In the genomic region with DNA sequence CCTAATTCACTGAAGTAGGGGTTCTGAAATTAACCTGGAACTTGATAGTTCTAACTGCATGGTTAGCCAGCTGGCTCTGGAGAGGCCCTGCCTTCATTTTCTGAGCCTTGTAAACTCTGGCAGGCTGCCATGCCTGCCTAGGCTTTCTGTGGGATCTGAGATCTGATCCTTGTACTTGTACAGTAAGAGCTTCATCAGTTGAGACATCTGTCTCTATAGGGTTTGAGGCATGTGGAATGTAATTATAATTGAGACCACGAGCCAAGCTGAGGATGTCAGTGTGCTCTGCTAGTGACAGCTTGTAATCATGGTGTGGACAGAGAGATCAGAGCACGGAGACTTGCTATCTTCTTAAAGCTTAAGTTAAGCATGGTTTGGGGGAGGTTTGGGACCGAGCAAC, we compare ENCODE assay signal across 18 mouse cellular contexts.
DNase-seq lines count a peak whose midpoint lies in the region; ATAC-seq lines count a peak whose summit lies in the region.
"Had no signal": no experiment of that assay in that cellular context is flagged by ENCODE, and none has a peak within 500 bp of the region (broad histone marks: within the 10 kb centered on the region; RNA-seq: fewer than 3 reads in every experiment).

No protein-coding gene starts in this region.

- no peak overlapping the region for H3K4me3 ChIP-seq in forebrain, embryonic 15.5 days
- H3K4me3 ChIP-seq in forebrain, embryonic 16.5 days (replicated peaks; ENCODE audit: low read length): no peak overlapping the region
- no peak overlapping the region for H3K4me3 ChIP-seq in limb, embryonic 13.5 days
- H3K4me3 ChIP-seq in limb, embryonic 10.5 days: no peak overlapping the region
- no peak overlapping the region for H3K4me3 ChIP-seq in embryonic facial prominence, embryonic 15.5 days (replicated peaks)
- no peak overlapping the region for H3K4me3 ChIP-seq in heart, embryonic 10.5 days
- H3K4me3 ChIP-seq: forebrain, embryonic 12.5 days; heart, embryonic 13.5 days; hindbrain, embryonic 10.5 days; liver, embryonic 13.5 days; neural tube, embryonic 15.5 days had no signal

- H3K27ac ChIP-seq in forebrain, embryonic 15.5 days (replicated peaks): no peak overlapping the region
- no peak overlapping the region for H3K27ac ChIP-seq in forebrain, embryonic 16.5 days (ENCODE audit: low read length)
- no peak overlapping the region for H3K27ac ChIP-seq in limb, embryonic 13.5 days
- no peak overlapping the region for H3K27ac ChIP-seq in limb, embryonic 10.5 days
- H3K27ac ChIP-seq in embryonic facial prominence, embryonic 15.5 days (replicated peaks): no peak overlapping the region
- no peak overlapping the region for H3K27ac ChIP-seq in heart, embryonic 10.5 days
- H3K27ac ChIP-seq: forebrain, embryonic 12.5 days; heart, embryonic 13.5 days; hindbrain, embryonic 10.5 days; liver, embryonic 13.5 days; neural tube, embryonic 15.5 days had no signal

- no peaks in the 10 kb centered on the region for H3K4me1 ChIP-seq in forebrain, embryonic 15.5 days
- no peaks in the 10 kb centered on the region for H3K4me1 ChIP-seq in forebrain, embryonic 16.5 days (replicated peaks; ENCODE audit: control insufficient read depth, insufficient read depth, low read length)
- no peaks in the 10 kb centered on the region for H3K4me1 ChIP-seq in limb, embryonic 13.5 days
- H3K4me1 ChIP-seq in limb, embryonic 10.5 days: no peaks in the 10 kb centered on the region
- no peaks in the 10 kb centered on the region for H3K4me1 ChIP-seq in embryonic facial prominence, embryonic 15.5 days
- H3K4me1 ChIP-seq in heart, embryonic 10.5 days: no peaks in the 10 kb centered on the region
- H3K4me1 ChIP-seq: forebrain, embryonic 12.5 days; hindbrain, embryonic 10.5 days; neural tube, embryonic 15.5 days had no signal

- WGBS in forebrain, embryonic 15.5 days: 69% methylated on average over 3 of the region's 3 CpGs
- WGBS in forebrain, embryonic 16.5 days: 68% methylated on average over 3 of the region's 3 CpGs
- WGBS in limb, embryonic 13.5 days: 65% methylated on average over 3 of the region's 3 CpGs
- 86% methylated on average over 3 of the region's 3 CpGs for WGBS in limb, embryonic 10.5 days
- WGBS in embryonic facial prominence, embryonic 15.5 days: 23% methylated on average over 3 of the region's 3 CpGs
- 55% methylated on average over 3 of the region's 3 CpGs for WGBS in heart, embryonic 10.5 days

- H3K36me3 ChIP-seq in forebrain, embryonic 15.5 days: no peaks in the 10 kb centered on the region
- H3K36me3 ChIP-seq in forebrain, embryonic 16.5 days (ENCODE audit: control insufficient read depth, insufficient read depth): no peaks in the 10 kb centered on the region
- no peaks in the 10 kb centered on the region for H3K36me3 ChIP-seq in limb, embryonic 13.5 days
- no peaks in the 10 kb centered on the region for H3K36me3 ChIP-seq in limb, embryonic 10.5 days
- H3K36me3 ChIP-seq in embryonic facial prominence, embryonic 15.5 days: no peaks in the 10 kb centered on the region
- no peaks in the 10 kb centered on the region for H3K36me3 ChIP-seq in heart, embryonic 10.5 days
- H3K36me3 ChIP-seq: forebrain, embryonic 12.5 days; heart, embryonic 13.5 days; hindbrain, embryonic 10.5 days; liver, embryonic 13.5 days; neural tube, embryonic 15.5 days had no signal

- 0 out of 2 replicates have a peak, but pooled peaks have one; percentile 16 for ATAC-seq in forebrain, embryonic 15.5 days (replicated peaks)
- ATAC-seq in forebrain, embryonic 16.5 days: no peak
- peak; percentile 61; the same call in 1 of the 2 replicates for ATAC-seq in limb, embryonic 13.5 days (ENCODE audit: low FRiP score, low read depth)
- peak; percentile 82 for ATAC-seq in embryonic facial prominence, embryonic 15.5 days (ENCODE audit: insufficient number of reproducible peaks, low FRiP score, low TSS enrichment, low read depth)
- ATAC-seq: intestine, embryonic 16.5 days had no signal

- no peaks in the 10 kb centered on the region for H3K9me3 ChIP-seq in forebrain, embryonic 15.5 days
- H3K9me3 ChIP-seq in forebrain, embryonic 16.5 days (ENCODE audit: control insufficient read depth, low read length): no peaks in the 10 kb centered on the region
- H3K9me3 ChIP-seq in limb, embryonic 13.5 days: no peaks in the 10 kb centered on the region
- no peaks in the 10 kb centered on the region for H3K9me3 ChIP-seq in limb, embryonic 10.5 days (replicated peaks)
- no peaks in the 10 kb centered on the region for H3K9me3 ChIP-seq in embryonic facial prominence, embryonic 15.5 days (replicated peaks)
- no peaks in the 10 kb centered on the region for H3K9me3 ChIP-seq in heart, embryonic 10.5 days
- H3K9me3 ChIP-seq: forebrain, embryonic 12.5 days; heart, embryonic 13.5 days; hindbrain, embryonic 10.5 days; liver, embryonic 13.5 days; neural tube, embryonic 15.5 days had no signal

- no peaks in the 10 kb centered on the region for H3K27me3 ChIP-seq in forebrain, embryonic 15.5 days
- H3K27me3 ChIP-seq in forebrain, embryonic 16.5 days (replicated peaks; ENCODE audit: control insufficient read depth, insufficient read depth, low read length): no peaks in the 10 kb centered on the region
- H3K27me3 ChIP-seq in limb, embryonic 13.5 days: no peaks in the 10 kb centered on the region
- H3K27me3 ChIP-seq in limb, embryonic 10.5 days (ENCODE audit: low read depth, poor library complexity, severe bottlenecking): no peaks in the 10 kb centered on the region
- no peaks in the 10 kb centered on the region for H3K27me3 ChIP-seq in embryonic facial prominence, embryonic 15.5 days
- H3K27me3 ChIP-seq in heart, embryonic 10.5 days (ENCODE audit: insufficient read depth, poor library complexity, severe bottlenecking): no peaks in the 10 kb centered on the region
- H3K27me3 ChIP-seq: forebrain, embryonic 12.5 days; heart, embryonic 13.5 days; liver, embryonic 13.5 days; neural tube, embryonic 15.5 days had no signal

- no peak for DNase-seq in limb, embryonic 10.5 days (ENCODE audit: low spot score)
- peak; percentile 39 for DNase-seq in MN1 (ENCODE audit: low spot score)
- DNase-seq in c-Kit-positive CD71-positive TER-119-positive erythroid progenitor cells, embryonic 14.5 days (ENCODE audit: low spot score): no peak
- no peak for DNase-seq in heart, embryonic 10.5 days (ENCODE audit: low spot score)
- DNase-seq: gastrocnemius, postnatal 36 days; layer of hippocampus, postnatal 36 days; liver, embryonic 13.5 days; lung, postnatal 4 days; thymus, postnatal 14 days had no signal

- H3K4me2 ChIP-seq in forebrain, embryonic 15.5 days (replicated peaks): no peak overlapping the region
- H3K4me2 ChIP-seq in forebrain, embryonic 16.5 days (ENCODE audit: low read length): no peak overlapping the region
- H3K4me2 ChIP-seq in limb, embryonic 13.5 days (replicated peaks): no peak overlapping the region
- H3K4me2 ChIP-seq in embryonic facial prominence, embryonic 15.5 days (replicated peaks): no peak overlapping the region
- H3K4me2 ChIP-seq: forebrain, embryonic 12.5 days; heart, embryonic 13.5 days; liver, embryonic 13.5 days; neural tube, embryonic 15.5 days had no signal

- no peak overlapping the region for H3K9ac ChIP-seq in forebrain, embryonic 15.5 days (replicated peaks)
- no peak overlapping the region for H3K9ac ChIP-seq in forebrain, embryonic 16.5 days (replicated peaks; ENCODE audit: low read depth, low read length)
- no peak overlapping the region for H3K9ac ChIP-seq in limb, embryonic 13.5 days
- no peak overlapping the region for H3K9ac ChIP-seq in embryonic facial prominence, embryonic 15.5 days
- H3K9ac ChIP-seq: forebrain, embryonic 12.5 days; heart, embryonic 13.5 days; liver, embryonic 13.5 days; neural tube, embryonic 15.5 days had no signal
